ENCODE assay signal across 8 mouse cellular contexts in the genomic region with DNA sequence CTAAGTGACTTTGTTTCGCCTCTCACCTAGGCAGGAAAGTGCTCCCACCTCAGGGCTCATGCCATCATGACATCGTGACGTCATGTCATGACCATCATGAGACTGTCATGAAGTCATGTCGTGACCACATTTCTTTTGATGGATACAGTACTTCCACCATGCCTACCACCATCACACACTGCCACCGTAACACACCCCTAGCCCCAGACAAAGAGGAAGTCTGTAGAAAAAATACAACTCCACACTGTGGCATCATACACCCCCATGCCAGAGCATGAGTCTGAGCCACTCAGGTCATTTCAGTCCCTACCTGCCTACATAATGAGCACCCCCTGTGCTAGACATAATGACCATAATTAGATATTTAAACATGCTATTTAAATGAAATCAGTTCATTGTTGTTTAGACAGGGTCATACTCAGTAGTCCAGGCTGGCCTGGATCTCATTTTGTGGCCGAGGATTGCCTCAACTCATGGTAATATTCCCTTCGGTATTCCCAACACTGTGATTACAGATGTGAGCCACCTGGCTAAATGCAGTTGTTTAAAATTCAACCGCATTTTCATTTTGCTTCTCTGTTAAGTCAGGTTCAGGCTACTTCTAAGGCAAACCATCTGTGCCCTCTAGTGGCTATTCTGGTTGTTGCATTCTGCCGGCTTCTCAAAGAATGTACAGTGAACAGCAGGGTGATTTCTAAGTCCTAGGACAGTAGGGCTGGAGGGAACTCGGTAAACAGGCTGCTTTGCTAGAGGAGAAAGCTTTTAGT. TPM values are rescaled to one million over a fixed set of nuclear protein-coding genes. Genes with fewer than 3 reads are reported as not detected.
DNase-seq lines count a peak whose midpoint lies in the region; ATAC-seq and TF ChIP-seq lines count a peak whose summit lies in the region.

No protein-coding gene starts in this region.

- no peaks in the 10 kb centered on the region for H3K9me3 ChIP-seq in hindbrain, postnatal 0 days (ENCODE audit: low read length)

- WGBS in hindbrain, postnatal 0 days = 45% methylated on average over 10 of the region's 10 CpGs

- peak; percentile 84 for TF ChIP-seq CTCF in Patski (IDR thresholded peaks at IDR 0.05)
- TF ChIP-seq CTCF in hindbrain, postnatal 0 days (IDR thresholded peaks at IDR 0.05; ENCODE audit: low read depth) = peak; percentile 93

- no peaks in the 10 kb centered on the region for H3K4me1 ChIP-seq in hindbrain, postnatal 0 days (ENCODE audit: insufficient read depth, low read length)

- POLR2A ChIA-PET in Patski (lab: Charles Lee) = no interaction called here

- no peak overlapping the region for H3K4me2 ChIP-seq in hindbrain, postnatal 0 days (ENCODE audit: low read depth, low read length)

- no peak overlapping the region for H3K27ac ChIP-seq in hindbrain, postnatal 0 days

- peak; percentile 85 for ATAC-seq in Patski
- ATAC-seq in hindbrain, postnatal 0 days = peak; percentile 83

- no peaks in the 10 kb centered on the region for H3K27me3 ChIP-seq in Patski
- no peaks in the 10 kb centered on the region for H3K27me3 ChIP-seq in hindbrain, postnatal 0 days (ENCODE audit: insufficient read depth, low read length)

- H3K9ac ChIP-seq in hindbrain, postnatal 0 days (replicated peaks; ENCODE audit: low read length) = no peak overlapping the region

- no peaks in the 10 kb centered on the region for H3K36me3 ChIP-seq in hindbrain, postnatal 0 days (ENCODE audit: insufficient read depth, low read length)

- CTCF ChIA-PET in Patski (lab: Charles Lee) = interaction anchor here (0.7 to 1.1 kb wide), 2 partner anchors 33 to 121 kb away, joined by 3 to 4 read pairs; no protein-coding TSS in a partner anchor

- in situ Hi-C loops in Patski (cut with MboI; ENCODE audit: low pct_unique_long_range_greater_than_20kb) = no loop called here

- no peak for DNase-seq in Patski (ENCODE audit: low read depth, low spot score)
- DNase-seq in cerebellum, postnatal 10 days = peak; percentile 91 to 94
- DNase-seq in frontal cortex, postnatal 14 days (ENCODE audit: low spot score in 2 of 2) = peak; percentile 66 to 93
- peak; percentile 94 for DNase-seq in hindbrain, postnatal 0 days (ENCODE audit: low spot score)
- DNase-seq in left cerebral cortex, adult 11 months (ENCODE audit: low spot score) = peak; percentile 82
- peak; percentile 87 for DNase-seq in lung, postnatal 25 days (ENCODE audit: low spot score)
- DNase-seq in retina, embryonic 14.5 days (ENCODE audit: low spot score) = peak; percentile 98
- peak; percentile 93 for DNase-seq in thymus, postnatal 4 days

- H3K4me3 ChIP-seq in hindbrain, postnatal 0 days (ENCODE audit: low read length) = no peak overlapping the region

RNA-seq across cellular contexts. Expression of gene Gucy2c, which starts 39.0 kb away (rescaled TPM):
- polyA plus RNA-seq in Patski (2021) = 0.01 TPM
- 0.50 and 0.52 TPM in 2 replicates for total RNA-seq in hindbrain, postnatal 0 days (2014; rRNA removed)
- 0.28 and 0.45 TPM in 2 replicates for polyA plus RNA-seq in hindbrain, postnatal 0 days (2015; fragmentation: Nextera tagmentation; extraction: Ambion mirVana)
